In the genomic region with DNA sequence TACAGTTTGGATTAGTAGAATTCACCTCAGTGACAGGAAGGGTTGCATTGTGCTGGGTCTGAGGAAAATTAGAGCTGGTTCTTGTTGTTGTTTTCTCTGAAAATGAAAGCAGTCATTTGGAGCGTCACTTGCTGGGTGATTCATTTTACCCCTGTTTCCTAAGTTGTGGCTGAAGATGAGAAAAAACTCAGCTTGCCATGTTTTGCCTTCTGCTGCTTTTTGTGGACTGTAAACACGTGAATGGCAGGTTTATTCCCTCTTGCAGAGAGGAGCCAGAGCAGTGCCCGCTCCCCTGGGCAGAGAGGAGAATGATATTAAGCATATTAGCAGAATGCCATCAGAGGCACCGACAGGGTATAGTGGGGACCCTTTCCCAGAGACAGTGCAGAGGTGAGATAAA, we compare ENCODE assay signal across 8 mouse cellular contexts.
DNase-seq lines count a peak whose midpoint lies in the region; ATAC-seq lines count a peak whose summit lies in the region.

No protein-coding gene starts in this region.

- no peaks in the 10 kb centered on the region for H3K36me3 ChIP-seq in embryonic facial prominence, embryonic 11.5 days (replicated peaks; ENCODE audit: control insufficient read depth, insufficient read depth, low read depth, low read length)
- no peaks in the 10 kb centered on the region for H3K36me3 ChIP-seq in intestine, embryonic 15.5 days
- no peaks in the 10 kb centered on the region for H3K36me3 ChIP-seq in neural tube, embryonic 12.5 days

- intact Hi-C loops in left cerebral cortex, postnatal 25 days (cut with DNase I) = no loop called here

- H3K27me3 ChIP-seq in embryonic facial prominence, embryonic 11.5 days (ENCODE audit: control insufficient read depth, insufficient read depth, low read length) = no peaks in the 10 kb centered on the region
- H3K27me3 ChIP-seq in intestine, embryonic 15.5 days (replicated peaks) = no peaks in the 10 kb centered on the region
- H3K27me3 ChIP-seq in neural tube, embryonic 12.5 days (replicated peaks) = no peaks in the 10 kb centered on the region

- H3K4me1 ChIP-seq in embryonic facial prominence, embryonic 11.5 days (ENCODE audit: control insufficient read depth, insufficient read depth, low read length) = no peaks in the 10 kb centered on the region; the same call in 1 of the 2 replicates
- H3K4me1 ChIP-seq in intestine, embryonic 15.5 days (replicated peaks) = peaks cover 16% of the 10 kb centered on the region
- peaks cover 28% of the 10 kb centered on the region for H3K4me1 ChIP-seq in neural tube, embryonic 12.5 days

- no peaks in the 10 kb centered on the region for H3K9me3 ChIP-seq in embryonic facial prominence, embryonic 11.5 days (replicated peaks; ENCODE audit: control insufficient read depth, low read length)
- no peaks in the 10 kb centered on the region for H3K9me3 ChIP-seq in intestine, embryonic 15.5 days
- H3K9me3 ChIP-seq in neural tube, embryonic 12.5 days = no peaks in the 10 kb centered on the region

- WGBS in embryonic facial prominence, embryonic 11.5 days = 18% methylated on average over 4 of the region's 4 CpGs
- WGBS in intestine, embryonic 15.5 days = 17% methylated on average over 4 of the region's 4 CpGs
- WGBS in neural tube, embryonic 12.5 days = 9% methylated on average over 4 of the region's 4 CpGs

- no peak overlapping the region for H3K27ac ChIP-seq in embryonic facial prominence, embryonic 11.5 days (replicated peaks; ENCODE audit: low read depth, low read length)
- H3K27ac ChIP-seq in intestine, embryonic 15.5 days = no peak overlapping the region
- H3K27ac ChIP-seq in neural tube, embryonic 12.5 days = no peak overlapping the region

- peak overlapping the region; percentile 40 for H3K4me2 ChIP-seq in embryonic facial prominence, embryonic 11.5 days (ENCODE audit: low read depth, low read length)
- peak overlapping the region; percentile 66 for H3K4me2 ChIP-seq in intestine, embryonic 15.5 days (replicated peaks)
- peak overlapping the region; percentile 69 for H3K4me2 ChIP-seq in neural tube, embryonic 12.5 days (replicated peaks)

- ATAC-seq in embryonic facial prominence, embryonic 11.5 days (replicated peaks; ENCODE audit: insufficient number of reproducible peaks, low FRiP score, low TSS enrichment, low read depth) = no peak
- no peak for ATAC-seq in intestine, embryonic 15.5 days
- no peak for ATAC-seq in neural tube, embryonic 12.5 days (ENCODE audit: low FRiP score, low read depth)
- no peak for ATAC-seq in megakaryocyte progenitor cell, adult 5-6 weeks (replicated peaks; ENCODE audit: poor library complexity)

- H3K9ac ChIP-seq in embryonic facial prominence, embryonic 11.5 days (replicated peaks; ENCODE audit: low read length) = peak overlapping the region; percentile 23; the same call in 1 of the 2 replicates
- 0 out of 2 replicates have a peak overlapping the region, but pooled peaks have one; percentile 1 for H3K9ac ChIP-seq in intestine, embryonic 15.5 days
- peak overlapping the region; percentile 75; the same call in 1 of the 2 replicates for H3K9ac ChIP-seq in neural tube, embryonic 12.5 days

- H3K4me3 ChIP-seq in embryonic facial prominence, embryonic 11.5 days (ENCODE audit: low read depth, low read length) = peak overlapping the region; percentile 24
- peak overlapping the region; percentile 16 for H3K4me3 ChIP-seq in intestine, embryonic 15.5 days (replicated peaks)
- H3K4me3 ChIP-seq in neural tube, embryonic 12.5 days = peak overlapping the region; percentile 29

- DNase-seq in spleen, adult 12 weeks (ENCODE audit: low spot score) = peak; percentile 21
- DNase-seq in spleen, adult 18-20 months = no peak
- no peak for DNase-seq in embryonic facial prominence, embryonic 11.5 days (ENCODE audit: low spot score)
- DNase-seq in left cerebral cortex, postnatal 25 days (ENCODE audit: low spot score in 2 of 2) = no peak
- DNase-seq in lung, postnatal 25 days (ENCODE audit: low spot score) = no peak

Comparison
In these comparisons a context has a peak if more than half of its experiments do, and no peak if none do; other contexts are left out.
1. H3K9ac ChIP-seq: peak in every context shown above with its lines; median percentile 75 in neural tube, embryonic 12.5 days; 23 in embryonic facial prominence, embryonic 11.5 days; 1 in intestine, embryonic 15.5 days.